In the genomic region with DNA sequence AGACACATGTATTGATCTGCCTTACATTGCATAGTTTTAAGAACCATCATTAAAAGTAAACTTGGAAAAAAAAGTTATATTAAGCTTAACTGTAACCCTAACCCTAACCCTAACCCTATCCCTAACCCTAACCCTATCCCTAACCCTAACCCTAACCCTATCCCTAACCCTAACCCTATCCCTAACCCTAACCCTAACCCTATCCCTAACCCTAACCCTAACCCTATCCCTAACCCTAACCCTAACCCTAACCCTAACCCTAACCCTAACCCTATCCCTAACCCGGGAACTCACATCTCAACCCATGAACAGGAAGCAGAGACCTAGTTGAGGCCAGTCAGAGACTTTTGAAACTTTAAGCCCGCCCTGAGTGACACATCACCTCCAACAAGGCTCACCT, we compare ENCODE assay signal across 5 mouse cellular contexts. TPM values are rescaled to one million over a fixed set of nuclear protein-coding genes. Genes with fewer than 3 reads are reported as not detected.
DNase-seq lines count a peak whose midpoint lies in the region; ATAC-seq and TF ChIP-seq lines count a peak whose summit lies in the region.
"Not testable (repeated sequence)": the region's sequence is repeated elsewhere in the genome, so short reads cannot be mapped to it uniquely, and the experiment has no call there.

No protein-coding gene starts in this region.

- not testable (repeated sequence) for ATAC-seq in hindbrain, embryonic 14.5 days (ENCODE audit: low FRiP score); liver, postnatal 0 days
- peak; percentile 8; the same call in 1 of the 2 replicates for ATAC-seq in lung, postnatal 0 days
- peak; percentile 82 for ATAC-seq in neutrophil, adult 5-6 weeks (ENCODE audit: extremely low read depth, insufficient number of reproducible peaks, low FRiP score, poor library complexity, severe bottlenecking)

- not testable (repeated sequence) for DNase-seq in hindbrain, embryonic 14.5 days (ENCODE audit: low spot score); liver, postnatal 0 days; lung, postnatal 0 days (ENCODE audit: low spot score)

- not testable (repeated sequence) for H3K9ac ChIP-seq in hindbrain, embryonic 14.5 days; lung, postnatal 0 days (replicated peaks; ENCODE audit: low read depth)
- H3K9ac ChIP-seq in liver, postnatal 0 days (replicated peaks), result peak overlapping the region; percentile 67; the same call in 1 of the 2 replicates

- H3K9me3 ChIP-seq in E14TG2a.4 (ENCODE audit: low read length), result peaks cover 45% of the 10 kb centered on the region
- H3K9me3 ChIP-seq in hindbrain, embryonic 14.5 days (ENCODE audit: control insufficient read depth, low read length); liver, postnatal 0 days (ENCODE audit: low read length); lung, postnatal 0 days (ENCODE audit: low read length): not testable (repeated sequence)

- H3K4me2 ChIP-seq in hindbrain, embryonic 14.5 days (replicated peaks); liver, postnatal 0 days (ENCODE audit: low read depth, low read length); lung, postnatal 0 days (replicated peaks; ENCODE audit: low read depth, low read length): not testable (repeated sequence)

- peaks cover 22% of the 10 kb centered on the region for H3K4me1 ChIP-seq in E14TG2a.4 (replicated peaks; ENCODE audit: low read depth, low read length)
- not testable (repeated sequence) for H3K4me1 ChIP-seq in hindbrain, embryonic 14.5 days (replicated peaks; ENCODE audit: control insufficient read depth, insufficient read depth, low read length); liver, postnatal 0 days (ENCODE audit: insufficient read depth); lung, postnatal 0 days (ENCODE audit: insufficient read depth, low read depth, low read length)

- TF ChIP-seq EP300 in liver, postnatal 0 days (IDR thresholded peaks at IDR 0.05; ENCODE audit: low read depth); lung, postnatal 0 days (IDR thresholded peaks at IDR 0.05): not testable (repeated sequence)

- 89% methylated on average over 2 of the region's 2 CpGs for WGBS in hindbrain, embryonic 14.5 days
- WGBS in liver, postnatal 0 days (ENCODE audit: insufficient replicate concordance), result 69% methylated on average over 2 of the region's 2 CpGs
- WGBS in lung, postnatal 0 days, result 86% methylated on average over 2 of the region's 2 CpGs

- 0 out of 2 replicates have a peak overlapping the region, but pooled peaks have one; percentile 28 for H3K27ac ChIP-seq in hindbrain, embryonic 14.5 days
- not testable (repeated sequence) for H3K27ac ChIP-seq in liver, postnatal 0 days (ENCODE audit: low read depth); lung, postnatal 0 days (ENCODE audit: low read length)

- H3K36me3 ChIP-seq in E14TG2a.4 (ENCODE audit: insufficient read depth, low read length); hindbrain, embryonic 14.5 days (replicated peaks; ENCODE audit: control insufficient read depth, insufficient read depth); liver, postnatal 0 days (replicated peaks; ENCODE audit: insufficient read depth, low read length); lung, postnatal 0 days (ENCODE audit: insufficient read depth, low read length): not testable (repeated sequence)

- peak overlapping the region; percentile 41; the same call in 1 of the 2 replicates for H3K4me3 ChIP-seq in E14TG2a.4 (replicated peaks; ENCODE audit: low read length)
- H3K4me3 ChIP-seq in hindbrain, embryonic 14.5 days (replicated peaks; ENCODE audit: low read length); liver, postnatal 0 days (ENCODE audit: low read depth, low read length); lung, postnatal 0 days (ENCODE audit: low read depth, low read length): not testable (repeated sequence)

- H3K27me3 ChIP-seq in E14TG2a.4 (ENCODE audit: insufficient read depth, low read length); hindbrain, embryonic 14.5 days (ENCODE audit: control insufficient read depth, insufficient read depth, low read length); liver, postnatal 0 days (ENCODE audit: insufficient read depth, low read length); lung, postnatal 0 days (replicated peaks; ENCODE audit: insufficient read depth, low read length): not testable (repeated sequence)

- not testable (repeated sequence) for TF ChIP-seq CTCF in E14TG2a.4 (conservative IDR thresholded peaks at IDR 0.05; ENCODE audit: low read length); liver, postnatal 0 days (IDR thresholded peaks at IDR 0.05; ENCODE audit: low read depth); lung, postnatal 0 days (IDR thresholded peaks at IDR 0.05)

RNA-seq across cellular contexts. Expression of a gene that starts 0.6 kb away (rescaled TPM):
- 29.6 and 32.2 TPM in 2 replicates for polyA plus RNA-seq in hindbrain, embryonic 14.5 days (2014; fragmentation: Nextera tagmentation; extraction: Ambion mirVana)
- 2.7 TPM in 2 replicates for polyA plus RNA-seq in liver, postnatal 0 days (2015; fragmentation: Nextera tagmentation; extraction: Ambion mirVana)
- polyA plus RNA-seq in lung, postnatal 0 days (2015; fragmentation: Nextera tagmentation; extraction: Ambion mirVana), result 12.9 and 13.6 TPM in 2 replicates
- total RNA-seq in neutrophil, adult 5-6 weeks (2017), result 213 and 241 TPM in 2 replicates
